Mouse (Mus musculus): ENCODE measurements around the gene Meis1.

Meis1 gene

DNA sequence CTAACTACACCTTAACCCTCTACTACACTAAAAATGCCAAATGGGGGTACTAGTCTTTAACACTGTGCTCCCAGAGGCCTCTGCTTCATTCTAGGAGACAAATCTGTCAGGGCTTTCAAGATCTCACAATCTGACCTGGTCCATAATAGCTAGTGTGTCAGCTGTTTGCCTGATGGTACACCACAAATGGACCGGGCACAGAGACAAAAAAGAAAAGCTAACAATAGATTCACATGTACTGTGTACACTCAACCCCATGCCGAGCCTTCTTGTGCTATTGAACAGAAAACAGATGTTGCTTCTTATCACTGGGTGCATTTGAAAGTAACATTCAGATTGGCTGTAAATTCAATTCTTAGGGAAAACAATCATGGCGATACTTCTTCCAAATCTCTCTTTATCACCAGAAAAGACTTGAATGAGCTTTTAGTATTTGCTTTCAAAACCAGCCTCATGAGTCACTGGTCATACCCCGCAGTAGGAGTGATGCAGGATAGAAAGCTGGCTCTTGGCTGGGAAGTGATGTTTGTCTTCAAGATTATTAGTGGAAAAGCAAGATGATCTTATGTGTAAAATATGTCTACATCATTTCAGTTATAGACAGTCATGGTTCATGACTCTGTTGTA lies 30.0 kb downstream of the Meis1 start:
- Histone ChIP-seq H3K36me3 (ENCODE audit: insufficient read depth, low read length) (no peaks in the 10 kb centered on the region), H3K4me1 (replicated peaks; ENCODE audit: low read depth, low read length) (peaks cover 11% of the 10 kb centered on the region), H3K9me3 (ENCODE audit: low read length) (no peaks in the 10 kb centered on the region), H3K27me3 (ENCODE audit: insufficient read depth, low read length) (no peaks in the 10 kb centered on the region), H3K4me3 (replicated peaks; ENCODE audit: low read length) (no peak overlapping the region)
- TF ChIP-seq CTCF (conservative IDR thresholded peaks at IDR 0.05; ENCODE audit: low read length) (no peak), NANOG (IDR thresholded peaks at IDR 0.05; ENCODE audit: borderline replicate concordance, low read length) (no peak), POU5F1 (IDR thresholded peaks at IDR 0.05; ENCODE audit: borderline replicate concordance, low read length) (no peak)

DNA sequence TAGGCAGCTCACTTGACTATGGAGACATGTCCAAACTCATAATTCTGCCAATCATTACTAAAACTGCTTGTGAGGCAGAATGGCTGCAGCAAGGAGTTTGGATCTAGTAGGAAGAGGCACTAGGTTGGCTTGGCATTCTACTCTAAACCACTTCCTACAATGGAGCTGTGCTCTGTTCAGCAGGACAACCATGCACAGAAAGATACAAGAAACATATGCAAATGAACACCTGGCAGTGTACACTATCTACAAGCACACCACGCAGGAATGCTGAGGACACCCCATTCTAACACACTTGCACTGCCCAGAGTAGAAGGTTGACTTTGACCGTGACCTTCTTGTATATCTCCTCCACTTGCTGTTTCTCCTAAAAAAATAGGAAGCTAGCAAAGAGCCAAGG lies 35.0 kb downstream of the Meis1 start:
- TF ChIP-seq NANOG (IDR thresholded peaks at IDR 0.05; ENCODE audit: borderline replicate concordance, low read length): no peak
- TF ChIP-seq POU5F1 (IDR thresholded peaks at IDR 0.05; ENCODE audit: borderline replicate concordance, low read length): no peak
- no peak for TF ChIP-seq CTCF (conservative IDR thresholded peaks at IDR 0.05; ENCODE audit: low read length)
- H3K27me3 ChIP-seq (ENCODE audit: insufficient read depth, low read length): no peaks in the 10 kb centered on the region
- H3K9me3 ChIP-seq (ENCODE audit: low read length): no peaks in the 10 kb centered on the region
- H3K4me3 ChIP-seq (replicated peaks; ENCODE audit: low read length): no peak overlapping the region
- peaks cover 11% of the 10 kb centered on the region for H3K4me1 ChIP-seq (replicated peaks; ENCODE audit: low read depth, low read length)
- no peaks in the 10 kb centered on the region for H3K36me3 ChIP-seq (ENCODE audit: insufficient read depth, low read length)

DNA sequence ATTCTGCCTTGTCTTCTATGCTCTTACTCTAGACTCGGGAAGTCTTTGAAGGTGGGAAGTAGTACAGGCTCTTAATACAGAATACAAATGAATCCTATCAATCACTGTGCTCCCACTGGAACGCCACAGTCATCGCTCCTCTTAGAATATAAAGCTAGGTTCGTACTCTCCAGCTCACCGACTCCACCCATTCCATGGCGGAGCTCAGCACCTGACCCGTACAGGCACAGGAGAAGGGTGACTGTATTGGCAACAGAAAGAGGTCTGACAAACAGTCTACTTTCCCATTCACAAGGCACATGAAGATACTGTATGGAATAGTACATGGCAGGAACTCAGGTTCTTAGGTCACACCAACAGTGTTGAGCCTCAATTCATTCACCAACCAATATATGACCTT lies 35.5 kb downstream of the Meis1 start:
- Histone ChIP-seq H3K36me3 (ENCODE audit: insufficient read depth, low read length) (no peaks in the 10 kb centered on the region), H3K4me1 (replicated peaks; ENCODE audit: low read depth, low read length) (peaks cover 11% of the 10 kb centered on the region), H3K9me3 (ENCODE audit: low read length) (no peaks in the 10 kb centered on the region), H3K27me3 (ENCODE audit: insufficient read depth, low read length) (no peaks in the 10 kb centered on the region), H3K4me3 (replicated peaks; ENCODE audit: low read length) (no peak overlapping the region)
- no peak for TF ChIP-seq POU5F1 (IDR thresholded peaks at IDR 0.05; ENCODE audit: borderline replicate concordance, low read length)
- no peak for TF ChIP-seq CTCF (conservative IDR thresholded peaks at IDR 0.05; ENCODE audit: low read length)
- TF ChIP-seq NANOG (IDR thresholded peaks at IDR 0.05; ENCODE audit: borderline replicate concordance, low read length): no peak

DNA sequence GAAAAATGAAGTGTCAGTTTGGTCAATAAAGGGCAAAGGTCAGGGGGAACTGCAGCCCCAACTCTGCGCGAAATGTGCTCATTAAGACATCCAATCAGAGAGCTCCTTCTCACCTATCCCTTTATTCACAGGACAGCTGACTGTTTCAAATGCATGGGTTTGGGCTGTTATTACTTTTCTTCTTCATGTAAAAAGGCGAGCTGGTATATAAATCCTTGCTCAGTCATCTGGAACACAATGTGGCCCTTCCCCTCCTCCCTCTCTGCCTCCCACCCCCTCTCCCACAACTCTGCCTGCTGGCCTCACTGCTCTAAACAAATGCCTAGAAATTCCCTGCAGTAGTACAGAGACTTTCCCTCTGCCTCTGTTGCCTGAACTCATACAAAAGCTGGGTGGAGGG lies 36.5 kb downstream of the Meis1 start:
- TF ChIP-seq NANOG (IDR thresholded peaks at IDR 0.05; ENCODE audit: borderline replicate concordance, low read length) (no peak), POU5F1 (IDR thresholded peaks at IDR 0.05; ENCODE audit: borderline replicate concordance, low read length) (no peak), CTCF (conservative IDR thresholded peaks at IDR 0.05; ENCODE audit: low read length) (no peak)
- Histone ChIP-seq H3K36me3 (ENCODE audit: insufficient read depth, low read length) (no peaks in the 10 kb centered on the region), H3K4me1 (replicated peaks; ENCODE audit: low read depth, low read length) (peaks cover 11% of the 10 kb centered on the region), H3K9me3 (ENCODE audit: low read length) (no peaks in the 10 kb centered on the region), H3K4me3 (replicated peaks; ENCODE audit: low read length) (no peak overlapping the region), H3K27me3 (ENCODE audit: insufficient read depth, low read length) (peaks cover 3% of the 10 kb centered on the region; the same call in 1 of the 2 replicates)

DNA sequence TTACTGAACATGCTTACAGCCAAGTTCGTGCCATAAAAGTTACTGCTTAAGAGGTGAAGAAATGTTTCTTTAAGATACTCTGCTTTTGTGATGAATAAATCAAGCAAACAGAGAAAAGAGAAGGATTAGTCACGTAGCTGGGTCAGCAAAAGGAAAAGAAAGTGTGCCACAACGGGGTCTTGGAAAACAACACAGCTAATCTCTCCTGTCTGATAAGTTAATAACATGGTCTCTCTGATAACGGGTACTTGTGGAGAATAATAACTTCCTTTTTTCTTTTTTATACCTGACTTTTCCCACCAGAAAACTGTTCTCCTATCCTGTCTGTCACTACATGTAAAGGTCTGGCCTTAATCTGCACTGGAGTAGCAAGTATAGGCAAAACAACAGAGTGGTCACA lies 37.4 kb downstream of the Meis1 start:
- H3K27me3 ChIP-seq (ENCODE audit: insufficient read depth, low read length): peaks cover 4% of the 10 kb centered on the region; the same call in 1 of the 2 replicates
- H3K9me3 ChIP-seq (ENCODE audit: low read length): no peaks in the 10 kb centered on the region
- no peaks in the 10 kb centered on the region for H3K36me3 ChIP-seq (ENCODE audit: insufficient read depth, low read length)
- no peak overlapping the region for H3K4me3 ChIP-seq (replicated peaks; ENCODE audit: low read length)
- TF ChIP-seq CTCF (conservative IDR thresholded peaks at IDR 0.05; ENCODE audit: low read length): no peak
- no peak for TF ChIP-seq NANOG (IDR thresholded peaks at IDR 0.05; ENCODE audit: borderline replicate concordance, low read length)
- TF ChIP-seq POU5F1 (IDR thresholded peaks at IDR 0.05; ENCODE audit: borderline replicate concordance, low read length): no peak
- H3K4me1 ChIP-seq (replicated peaks; ENCODE audit: low read depth, low read length): peaks cover 9% of the 10 kb centered on the region

DNA sequence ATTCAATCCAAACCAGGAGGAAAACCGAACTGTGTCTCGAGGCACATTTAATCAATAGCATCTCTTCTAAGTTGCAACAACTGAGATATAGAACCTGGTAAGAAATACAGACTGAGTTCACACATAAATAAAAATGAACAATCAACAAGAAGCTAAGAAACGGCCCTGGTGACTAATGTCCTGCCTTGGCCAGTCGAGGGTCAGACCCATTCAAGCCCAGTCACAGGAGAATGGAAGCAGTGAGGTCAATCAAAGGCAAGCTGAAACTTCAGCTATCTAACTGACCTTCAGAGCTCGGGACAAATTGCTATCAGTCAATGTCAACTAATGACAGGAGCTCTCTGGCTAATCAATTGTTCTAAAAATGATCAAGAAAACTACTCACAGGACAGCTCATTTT lies 38.2 kb downstream of the Meis1 start:
- no peak overlapping the region for H3K4me3 ChIP-seq (replicated peaks; ENCODE audit: low read length)
- no peak for TF ChIP-seq POU5F1 (IDR thresholded peaks at IDR 0.05; ENCODE audit: borderline replicate concordance, low read length)
- TF ChIP-seq NANOG (IDR thresholded peaks at IDR 0.05; ENCODE audit: borderline replicate concordance, low read length): no peak
- no peaks in the 10 kb centered on the region for H3K9me3 ChIP-seq (ENCODE audit: low read length)
- H3K4me1 ChIP-seq (replicated peaks; ENCODE audit: low read depth, low read length): peaks cover 1% of the 10 kb centered on the region
- no peaks in the 10 kb centered on the region for H3K36me3 ChIP-seq (ENCODE audit: insufficient read depth, low read length)
- peaks cover 4% of the 10 kb centered on the region; the same call in 1 of the 2 replicates for H3K27me3 ChIP-seq (ENCODE audit: insufficient read depth, low read length)

DNA sequence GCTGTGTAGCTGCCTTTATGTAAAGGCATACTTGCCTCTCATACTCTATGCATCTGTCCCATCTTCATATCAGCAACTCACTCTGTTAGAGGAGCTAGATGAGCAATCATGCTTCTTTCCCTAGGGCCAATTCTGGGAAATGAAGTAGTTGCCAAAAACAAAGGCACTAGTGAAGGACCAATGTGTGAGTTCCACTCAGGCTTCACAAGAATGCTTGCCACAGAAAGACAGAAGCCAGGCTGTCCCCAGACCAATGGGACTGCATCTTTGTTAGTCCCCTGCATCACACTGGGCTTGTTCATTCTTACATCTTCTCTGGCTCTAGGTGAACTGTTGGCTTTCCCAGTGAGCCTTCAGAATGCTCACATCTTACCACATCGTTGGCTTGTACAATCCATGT lies 43.7 kb downstream of the Meis1 start:
- Histone ChIP-seq H3K4me3 (replicated peaks; ENCODE audit: low read length) (no peak overlapping the region), H3K27me3 (ENCODE audit: insufficient read depth, low read length) (peaks cover 4% of the 10 kb centered on the region; the same call in 1 of the 2 replicates), H3K36me3 (ENCODE audit: insufficient read depth, low read length) (no peaks in the 10 kb centered on the region), H3K9me3 (ENCODE audit: low read length) (no peaks in the 10 kb centered on the region), H3K4me1 (replicated peaks; ENCODE audit: low read depth, low read length) (0 out of 2 replicates have a peak, but pooled peaks cover 4% of the 10 kb centered on the region)
- TF ChIP-seq CTCF (conservative IDR thresholded peaks at IDR 0.05; ENCODE audit: low read length) (no peak), POU5F1 (IDR thresholded peaks at IDR 0.05; ENCODE audit: borderline replicate concordance, low read length) (no peak)

DNA sequence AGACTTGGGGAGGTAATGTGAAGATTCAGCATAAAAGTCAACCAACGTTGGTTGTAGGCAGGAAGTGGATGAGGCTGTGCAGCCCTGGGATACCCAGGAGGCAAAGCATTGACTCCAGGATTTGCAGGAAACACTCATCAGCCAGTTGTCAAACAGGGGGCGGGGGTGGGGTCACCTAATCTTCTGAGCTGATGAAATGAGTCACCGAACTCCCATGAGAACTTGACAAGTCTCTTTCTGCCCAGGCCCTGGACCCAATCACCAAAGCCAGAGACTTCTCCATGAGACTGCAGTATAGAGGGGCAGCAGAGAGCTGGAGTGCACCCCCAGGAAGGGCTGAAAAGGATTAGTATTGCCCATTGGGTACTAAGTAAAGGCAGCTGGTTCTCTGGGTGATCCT lies 45.0 kb downstream of the Meis1 start:
- H3K4me3 ChIP-seq (replicated peaks; ENCODE audit: low read length): no peak overlapping the region
- no peaks in the 10 kb centered on the region for H3K9me3 ChIP-seq (ENCODE audit: low read length)
- peaks cover 4% of the 10 kb centered on the region; the same call in 1 of the 2 replicates for H3K27me3 ChIP-seq (ENCODE audit: insufficient read depth, low read length)
- no peaks in the 10 kb centered on the region for H3K36me3 ChIP-seq (ENCODE audit: insufficient read depth, low read length)
- 0 out of 2 replicates have a peak, but pooled peaks cover 4% of the 10 kb centered on the region for H3K4me1 ChIP-seq (replicated peaks; ENCODE audit: low read depth, low read length)
- TF ChIP-seq NANOG (IDR thresholded peaks at IDR 0.05; ENCODE audit: borderline replicate concordance, low read length): no peak
- TF ChIP-seq CTCF (conservative IDR thresholded peaks at IDR 0.05; ENCODE audit: low read length): no peak
- TF ChIP-seq POU5F1 (IDR thresholded peaks at IDR 0.05; ENCODE audit: borderline replicate concordance, low read length): no peak

DNA sequence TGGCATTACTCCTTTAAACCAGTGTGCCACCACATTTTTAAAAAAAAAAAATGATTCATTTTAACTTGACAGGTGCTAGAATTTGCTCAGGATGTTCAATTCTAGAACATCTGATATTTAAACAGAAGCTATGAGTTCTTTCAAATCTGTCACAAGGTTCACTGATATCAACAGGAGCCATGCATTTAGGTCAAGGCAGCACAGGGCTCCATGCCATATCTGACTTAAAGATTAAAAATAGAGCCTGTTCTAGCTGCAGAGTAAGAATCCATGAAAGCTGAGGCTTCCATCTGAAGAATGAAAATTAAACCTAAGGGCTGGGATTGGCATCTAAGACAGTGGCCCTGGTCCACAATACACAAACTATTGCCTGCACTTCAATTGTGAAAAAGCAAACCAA lies 45.8 kb downstream of the Meis1 start:
- H3K36me3 ChIP-seq (ENCODE audit: insufficient read depth, low read length): no peaks in the 10 kb centered on the region
- H3K4me1 ChIP-seq (replicated peaks; ENCODE audit: low read depth, low read length): 0 out of 2 replicates have a peak, but pooled peaks cover 4% of the 10 kb centered on the region
- TF ChIP-seq CTCF (conservative IDR thresholded peaks at IDR 0.05; ENCODE audit: low read length): no peak
- no peak for TF ChIP-seq NANOG (IDR thresholded peaks at IDR 0.05; ENCODE audit: borderline replicate concordance, low read length)
- no peak for TF ChIP-seq POU5F1 (IDR thresholded peaks at IDR 0.05; ENCODE audit: borderline replicate concordance, low read length)
- H3K4me3 ChIP-seq (replicated peaks; ENCODE audit: low read length): no peak overlapping the region
- peaks cover 4% of the 10 kb centered on the region; the same call in 1 of the 2 replicates for H3K27me3 ChIP-seq (ENCODE audit: insufficient read depth, low read length)
- H3K9me3 ChIP-seq (ENCODE audit: low read length): no peaks in the 10 kb centered on the region

Data from E14TG2a.4 (cell line).